Mouse (Mus musculus) kidney, adult 9 months (tissue): ENCODE data around the gene Cdh4.

Experiments
- DNase-seq: peaks from one replicate; pipeline ENCODE4 v3.0.0; 2022

Gene Cdh4

GRCm38 (mm10) chr2:179875147-179875546 lies 432.9 kb downstream of the Cdh4 start:
- peak; percentile 59 for DNase-seq

- DNase-seq, result peak; percentile 26
Measured at GRCm38 (mm10) chr2:179877551-179878215, 435.5 kb downstream of the Cdh4 start.

GRCm38 (mm10) chr2:179884561-179884960 lies 442.3 kb downstream of the Cdh4 start:
- no peak for DNase-seq

GRCm38 (mm10) chr2:179891048-179891447 lies 448.8 kb downstream of the Cdh4 start:
- no peak for DNase-seq

- DNase-seq, result no peak
Measured at GRCm38 (mm10) chr2:179896949-179897348, 454.7 kb downstream of the Cdh4 start.

- DNase-seq, result no peak
Measured at GRCm38 (mm10) chr2:179912911-179913310, 470.7 kb downstream of the Cdh4 start.

GRCm38 (mm10) chr2:179913349-179913748 lies 471.1 kb downstream of the Cdh4 start:
- no peak for DNase-seq

GRCm38 (mm10) chr2:179914246-179914645 lies 472.0 kb downstream of the Cdh4 start:
- no peak for DNase-seq

GRCm38 (mm10) chr2:179916877-179917673 lies 474.8 kb downstream of the Cdh4 start:
- peak; percentile 80 for DNase-seq

GRCm38 (mm10) chr2:179920042-179920441 lies 477.8 kb downstream of the Cdh4 start:
- no peak for DNase-seq

- no peak for DNase-seq
Measured at GRCm38 (mm10) chr2:179921021-179921653, 478.9 kb downstream of the Cdh4 start.

- no peak for DNase-seq
Measured at GRCm38 (mm10) chr2:179924038-179924437, 481.8 kb downstream of the Cdh4 start.

GRCm38 (mm10) chr2:179929166-179929565 lies 486.9 kb downstream of the Cdh4 start:
- DNase-seq, result peak; percentile 65

GRCm38 (mm10) chr2:179931741-179932140 lies 489.5 kb downstream of the Cdh4 start:
- DNase-seq, result no peak

- no peak for DNase-seq
Measured at GRCm38 (mm10) chr2:179934165-179934564, 491.9 kb downstream of the Cdh4 start.

GRCm38 (mm10) chr2:179937091-179937490 lies 494.9 kb downstream of the Cdh4 start:
- DNase-seq, result no peak

- no peak for DNase-seq
Measured at GRCm38 (mm10) chr2:179941696-179942095, 499.5 kb downstream of the Cdh4 start.

GRCm38 (mm10) chr2:179945051-179945450 lies 502.8 kb downstream of the Cdh4 start:
- DNase-seq, result no peak

GRCm38 (mm10) chr2:179946496-179946895 lies 504.3 kb downstream of the Cdh4 start:
- DNase-seq, result no peak

GRCm38 (mm10) chr2:179947607-179948006 lies 505.4 kb downstream of the Cdh4 start:
- no peak for DNase-seq

- no peak for DNase-seq
Measured at GRCm38 (mm10) chr2:179948820-179949219, 506.6 kb downstream of the Cdh4 start.
